ENCODE assay signal across 8 mouse cellular contexts in genomic region chr14:115042055-115042564, GRCm38 (mm10). TPM values are rescaled to one million over a fixed set of nuclear protein-coding genes. Genes with fewer than 3 reads are reported as not detected.
DNase-seq lines count a peak whose midpoint lies in the region; ATAC-seq and TF ChIP-seq lines count a peak whose summit lies in the region.

No protein-coding gene starts in this region.

- peaks cover 9% of the 10 kb centered on the region for H3K27me3 ChIP-seq in hindbrain, embryonic 10.5 days (ENCODE audit: insufficient read depth, poor library complexity, severe bottlenecking)
- peaks cover 3% of the 10 kb centered on the region for H3K27me3 ChIP-seq in lung, embryonic 16.5 days (ENCODE audit: control insufficient read depth, insufficient read depth, low read depth, low read length)
- H3K27me3 ChIP-seq in thymus, adult 2 months (ENCODE audit: control insufficient read depth, insufficient read depth, low read length) = no peaks in the 10 kb centered on the region

- peak overlapping the region; percentile 98 for H3K9ac ChIP-seq in lung, embryonic 16.5 days (ENCODE audit: low read length)

- peaks cover 22% of the 10 kb centered on the region for H3K4me1 ChIP-seq in hindbrain, embryonic 10.5 days (replicated peaks)
- H3K4me1 ChIP-seq in lung, embryonic 16.5 days (replicated peaks; ENCODE audit: control insufficient read depth, insufficient read depth, low read length) = peaks cover 12% of the 10 kb centered on the region
- H3K4me1 ChIP-seq in thymus, adult 2 months (replicated peaks; ENCODE audit: control insufficient read depth, insufficient read depth, low read length) = peaks cover 5% of the 10 kb centered on the region

- ATAC-seq in lung, embryonic 16.5 days (ENCODE audit: low read depth) = peak; percentile 85

- peak; percentile 97 for TF ChIP-seq CTCF in thymus, adult 2 months (IDR thresholded peaks at IDR 0.05; ENCODE audit: borderline replicate concordance, control insufficient read depth, extremely low read depth, insufficient read depth, low read length, poor library complexity)

- H3K4me3 ChIP-seq in hindbrain, embryonic 10.5 days = peak overlapping the region; percentile 91
- peak overlapping the region; percentile 85 for H3K4me3 ChIP-seq in lung, embryonic 16.5 days (ENCODE audit: low read length)
- peak overlapping the region; percentile 57 for H3K4me3 ChIP-seq in thymus, adult 2 months (ENCODE audit: control insufficient read depth, insufficient read depth, low read length)

- H3K27ac ChIP-seq in hindbrain, embryonic 10.5 days = peak overlapping the region; percentile 100
- peak overlapping the region; percentile 89 for H3K27ac ChIP-seq in lung, embryonic 16.5 days (ENCODE audit: low read length)
- no peak overlapping the region for H3K27ac ChIP-seq in thymus, adult 2 months (ENCODE audit: control insufficient read depth, insufficient read depth, low read length)

- WGBS in hindbrain, embryonic 10.5 days = under 1% methylated on average over 28 of the region's 51 CpGs
- 1% methylated on average over 20 of the region's 51 CpGs for WGBS in lung, embryonic 16.5 days
- WGBS in thymus, adult 2 months = under 1% methylated on average over 36 of the region's 51 CpGs

- TF ChIP-seq POLR2A in thymus, adult 2 months (IDR thresholded peaks at IDR 0.05; ENCODE audit: control insufficient read depth, extremely low read depth, insufficient read depth, low read length, poor library complexity) = no peak

- H3K4me2 ChIP-seq in lung, embryonic 16.5 days (ENCODE audit: low read depth, low read length) = peak overlapping the region; percentile 83

- peaks cover 45% of the 10 kb centered on the region for H3K36me3 ChIP-seq in hindbrain, embryonic 10.5 days
- peaks cover 31% of the 10 kb centered on the region for H3K36me3 ChIP-seq in lung, embryonic 16.5 days (ENCODE audit: control insufficient read depth, insufficient read depth, low read length)
- peaks cover 34% of the 10 kb centered on the region for H3K36me3 ChIP-seq in thymus, adult 2 months (ENCODE audit: control insufficient read depth, insufficient read depth, low read length)

- H3K9me3 ChIP-seq in hindbrain, embryonic 10.5 days = no peaks in the 10 kb centered on the region
- H3K9me3 ChIP-seq in lung, embryonic 16.5 days (ENCODE audit: control insufficient read depth, low read length) = no peaks in the 10 kb centered on the region

- DNase-seq in MEL-GATA-1-ER (ENCODE audit: extremely low read depth, low read depth) = peak; percentile 97
- DNase-seq in cerebellum, adult 9-10 months = peak; percentile 74
- DNase-seq in forelimb bud, embryonic 11.5 days (ENCODE audit: low read depth, low spot score) = peak; percentile 86
- peak; percentile 86 for DNase-seq in hindbrain, embryonic 10.5 days (ENCODE audit: low spot score)
- peak; percentile 79 for DNase-seq in layer of hippocampus, adult 9-11 months
- DNase-seq in ovary, adult 18-20 months (ENCODE audit: low spot score) = peak; percentile 77
- DNase-seq in thymus, adult 2 months = peak; percentile 83

RNA-seq across cellular contexts. Expression of gene Gpc5, which starts 49.9 kb away (rescaled TPM):
- polyA plus RNA-seq in hindbrain, embryonic 10.5 days (2016; fragmentation: Nextera tagmentation; extraction: Ambion mirVana) = 0.22 and 0.65 TPM in 2 replicates
- polyA plus RNA-seq in lung, embryonic 16.5 days (2015; fragmentation: Nextera tagmentation; extraction: Ambion mirVana) = 0.11 and 0.19 TPM in 2 replicates
- polyA plus RNA-seq in thymus, adult 2 months (2012; rRNA removed) = 0.18 TPM in 2 replicates
